Mouse (Mus musculus): ENCODE measurements at regions not wholly inside any gene's neighbourhood (a gene's known extent, or its start where the extent isn't known, plus 50 kb on each side); places are given as distances from the start of the nearest gene placed in this dataset.
A peak's percentile ranks its signal among the peaks of the same experiment; 100 is the strongest.
"Not testable (repeated sequence)": the region's sequence is repeated elsewhere in the genome, so short reads cannot be mapped to it uniquely, and the experiment has no call there.

DNA sequence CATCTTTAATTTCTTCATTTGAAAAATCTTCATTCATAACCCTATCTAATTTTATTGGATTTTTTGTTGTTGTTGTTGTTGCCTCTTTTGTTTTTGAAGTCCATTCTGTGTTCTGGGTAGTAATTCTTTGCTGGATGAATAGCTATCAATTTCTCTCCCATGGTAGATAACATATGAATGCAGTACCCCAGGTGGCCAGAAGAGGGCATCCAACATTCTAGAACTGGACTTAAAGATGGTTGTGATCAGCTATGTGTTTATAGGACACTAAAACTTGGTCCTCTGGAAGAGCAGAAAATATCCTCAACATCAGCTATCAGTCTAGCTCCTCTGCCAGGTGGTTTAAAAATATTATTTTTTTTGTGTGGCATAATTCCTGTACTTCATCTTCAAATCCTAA is 73.0 kb downstream of the Prl2c3 start:
- not testable (repeated sequence) for DNase-seq (ENCODE audit: low spot score in 2 of 2)

DNA sequence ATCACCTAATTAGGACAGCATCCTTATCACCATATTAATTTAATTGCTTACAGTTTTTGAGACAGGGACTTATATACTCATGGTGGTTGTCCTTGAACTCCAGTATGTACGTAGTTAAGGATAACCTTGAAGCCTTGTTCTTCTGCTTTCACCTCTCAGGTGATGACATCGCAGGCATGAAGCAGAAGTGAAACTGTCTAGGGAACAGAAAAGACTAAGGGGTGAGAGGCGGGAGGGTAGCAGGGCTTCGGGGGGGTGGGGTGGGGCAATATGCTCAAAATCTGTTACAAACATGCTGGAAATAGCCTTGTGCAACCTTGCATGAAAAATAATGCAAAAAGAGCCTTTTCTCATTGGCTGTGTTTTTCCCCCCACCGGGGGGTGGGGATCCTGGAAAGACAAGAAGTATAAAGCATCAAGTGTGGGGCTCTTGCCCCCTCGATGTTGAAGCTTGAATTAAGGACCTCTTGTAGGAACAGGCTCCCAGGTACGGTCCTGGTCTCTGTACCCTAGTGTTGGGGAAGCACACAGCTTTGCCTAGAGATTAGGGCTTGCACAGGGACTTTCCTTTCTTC is 81.8 kb downstream of the Prl2c3 start:
- DNase-seq (ENCODE audit: low spot score in 2 of 2) = not testable (repeated sequence)

DNA sequence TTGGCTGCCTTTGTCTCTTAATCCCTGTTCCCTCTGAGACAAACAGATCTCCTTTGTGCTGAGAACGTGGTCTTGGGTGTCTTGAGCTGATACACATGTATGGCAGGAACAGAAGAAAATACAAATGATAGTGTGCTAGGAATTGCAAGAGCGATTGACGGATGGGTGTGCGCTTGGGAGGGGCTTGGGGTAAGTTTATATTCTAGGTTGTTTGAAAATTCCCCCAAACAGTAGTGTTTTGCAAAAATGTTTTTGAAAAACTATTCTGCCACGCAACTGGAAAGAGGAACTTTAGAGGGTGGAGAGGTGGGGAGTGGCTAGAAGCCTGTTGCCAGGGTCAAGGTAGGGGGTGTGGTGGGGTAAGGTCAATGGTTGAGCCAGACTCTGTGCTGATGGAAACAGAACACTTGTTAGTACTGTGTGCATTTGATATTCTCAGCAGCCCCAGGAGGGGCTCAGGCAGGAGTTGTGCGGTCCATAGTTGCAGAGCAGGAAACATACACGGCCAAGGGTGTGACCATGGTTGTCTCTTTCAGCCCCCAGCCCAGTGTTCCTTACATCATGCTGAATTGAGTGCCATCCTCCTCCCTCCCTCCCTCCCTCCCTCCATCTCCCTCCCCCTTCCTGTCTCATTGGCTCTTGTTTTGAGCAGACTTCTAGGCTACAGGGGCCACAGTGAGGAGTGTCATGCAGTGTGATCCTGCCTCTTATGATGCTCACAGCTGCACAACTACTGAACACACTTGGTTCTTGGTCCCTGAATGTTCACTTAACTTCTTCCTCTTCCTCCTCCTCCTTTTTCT is 88.2 kb downstream of the Prl2c3 start:
- DNase-seq (ENCODE audit: low spot score in 2 of 2) = no peak

DNA sequence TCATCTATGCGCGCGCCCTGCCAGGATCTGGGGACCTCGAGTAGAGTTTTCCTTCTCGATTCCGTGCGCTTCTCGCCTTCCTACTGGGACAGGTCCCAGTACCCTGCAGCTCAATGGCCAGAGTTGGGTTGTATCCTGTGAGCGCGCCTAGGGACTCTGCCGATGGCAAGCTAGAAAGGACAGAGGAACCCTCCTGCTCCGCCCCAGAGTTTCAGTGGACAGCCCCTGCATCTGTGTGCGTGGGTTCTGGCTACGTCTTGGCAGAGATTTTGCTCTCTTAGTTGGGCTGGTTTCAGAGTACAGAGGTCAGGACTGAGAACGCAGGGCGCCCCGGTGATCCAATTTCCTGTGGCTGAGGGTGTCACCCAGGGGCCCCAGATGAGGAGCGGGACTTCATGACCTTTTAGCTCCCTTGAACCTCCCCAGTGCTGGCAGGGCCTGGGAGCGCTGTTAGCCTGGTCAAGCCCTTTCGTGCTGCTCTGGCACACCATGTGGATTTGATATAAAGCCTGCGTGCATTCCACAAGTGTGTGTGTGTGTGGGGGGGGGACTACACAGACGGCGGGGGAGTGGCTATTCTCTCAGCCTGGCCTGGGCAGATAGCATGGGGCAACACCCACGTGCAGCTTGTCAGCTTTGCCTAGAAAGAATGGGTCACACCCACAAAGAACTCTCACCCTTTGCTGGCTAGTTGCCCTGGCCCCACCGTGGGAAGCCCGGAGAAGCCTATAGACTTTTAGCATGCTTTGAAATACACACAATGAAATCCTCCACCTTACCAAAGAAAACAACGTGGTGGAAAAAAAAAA is 96.9 kb downstream of the Prl2c3 start:
- DNase-seq (ENCODE audit: low spot score in 2 of 2) = not testable (repeated sequence)

GRCm38 (mm10) chr13:12702111-12702803 is 97.6 kb downstream of the Prl2c3 start:
- DNase-seq (ENCODE audit: low spot score in 2 of 2) = not testable (repeated sequence)

- not testable (repeated sequence) for DNase-seq (ENCODE audit: low spot score in 2 of 2)
Measured at GRCm38 (mm10) chr13:12693593-12694118, 106.2 kb downstream of the Prl2c3 start.

GRCm38 (mm10) chr13:12688778-12689177 is 111.1 kb downstream of the Prl2c3 start:
- not testable (repeated sequence) for DNase-seq (ENCODE audit: low spot score in 2 of 2)

GRCm38 (mm10) chr13:12688149-12688548 is 111.7 kb downstream of the Prl2c3 start:
- not testable (repeated sequence) for DNase-seq (ENCODE audit: low spot score in 2 of 2)

- DNase-seq (ENCODE audit: low spot score in 2 of 2) = not testable (repeated sequence)
Measured at GRCm38 (mm10) chr13:12680954-12681571, 115.4 kb downstream of the Ero1lb start.

- peak; percentile 57 to 58 for DNase-seq (ENCODE audit: low spot score in 2 of 2)
Measured at GRCm38 (mm10) chr13:12680283-12680953, 114.7 kb downstream of the Ero1lb start.

GRCm38 (mm10) chr13:12677372-12677771 is 111.7 kb downstream of the Ero1lb start:
- no peak for DNase-seq (ENCODE audit: low spot score in 2 of 2)

- not testable (repeated sequence) for DNase-seq (ENCODE audit: low spot score in 2 of 2)
Measured at GRCm38 (mm10) chr13:12671011-12671410, 105.3 kb downstream of the Ero1lb start.

- not testable (repeated sequence) for DNase-seq (ENCODE audit: low spot score in 2 of 2)
Measured at GRCm38 (mm10) chr13:12668742-12669141, 103.1 kb downstream of the Ero1lb start.

- not testable (repeated sequence) for DNase-seq (ENCODE audit: low spot score in 2 of 2)
Measured at GRCm38 (mm10) chr13:12667727-12668665, 102.3 kb downstream of the Ero1lb start.

- DNase-seq (ENCODE audit: low spot score in 2 of 2) = not testable (repeated sequence)
Measured at GRCm38 (mm10) chr13:12666050-12666449, 100.4 kb downstream of the Ero1lb start.

Data from right cerebral cortex, adult 2 months (tissue).